Mouse (Mus musculus): ENCODE data around the gene Utrn. TPM values are rescaled to one million over a fixed set of nuclear protein-coding genes. Genes with fewer than 3 reads are reported as not detected.
A peak's percentile ranks its signal among the peaks of the same experiment; 100 is the strongest.

Utrn gene
- total RNA-seq, 4 experiments from 2014 or later: 98.3 to 124 (median 123) TPM

- DNase-seq: no peak
Observed at GRCm38 (mm10) chr10:12522078-12522477, 347.1 kb downstream of the Utrn start.

GRCm38 (mm10) chr10:12518162-12518561 is 351.0 kb downstream of the Utrn start:
- DNase-seq: no peak

GRCm38 (mm10) chr10:12505568-12505967 is 363.6 kb downstream of the Utrn start:
- DNase-seq: no peak

- no peak for DNase-seq
Observed at GRCm38 (mm10) chr10:12500489-12500888, 368.7 kb downstream of the Utrn start.

- no peak for DNase-seq
Observed at GRCm38 (mm10) chr10:12497555-12497954, 371.6 kb downstream of the Utrn start.

- DNase-seq: no peak
Observed at GRCm38 (mm10) chr10:12489551-12490177, 379.5 kb downstream of the Utrn start.

GRCm38 (mm10) chr10:12488518-12488917 is 380.6 kb downstream of the Utrn start:
- DNase-seq: no peak

- DNase-seq: no peak
Observed at GRCm38 (mm10) chr10:12488117-12488516, 381.0 kb downstream of the Utrn start.

- DNase-seq: no peak
Observed at GRCm38 (mm10) chr10:12483494-12483893, 385.7 kb downstream of the Utrn start.

- no peak for DNase-seq
Observed at GRCm38 (mm10) chr10:12482975-12483374, 386.2 kb downstream of the Utrn start.

GRCm38 (mm10) chr10:12474850-12475621 is 394.1 kb downstream of the Utrn start:
- no peak for DNase-seq

- DNase-seq: no peak
Observed at GRCm38 (mm10) chr10:12469391-12470057, 399.6 kb downstream of the Utrn start.

GRCm38 (mm10) chr10:12467544-12467943 is 401.6 kb downstream of the Utrn start:
- DNase-seq: no peak

GRCm38 (mm10) chr10:12460945-12461344 is 408.2 kb downstream of the Utrn start:
- DNase-seq: peak; percentile 15

GRCm38 (mm10) chr10:12456867-12457266 is 412.3 kb downstream of the Utrn start:
- no peak for DNase-seq

- DNase-seq: no peak
Observed at GRCm38 (mm10) chr10:12452641-12453040, 416.5 kb downstream of the Utrn start.

- DNase-seq: no peak
Observed at GRCm38 (mm10) chr10:12444122-12444521, 425.0 kb downstream of the Utrn start.

- no peak for DNase-seq
Observed at GRCm38 (mm10) chr10:12433161-12433560, 436.0 kb downstream of the Utrn start.

GRCm38 (mm10) chr10:12430399-12430798 is 438.8 kb downstream of the Utrn start:
- no peak for DNase-seq

GRCm38 (mm10) chr10:12426866-12427265 is 442.3 kb downstream of the Utrn start:
- DNase-seq: no peak

- DNase-seq: no peak
Observed at GRCm38 (mm10) chr10:12424944-12425343, 444.2 kb downstream of the Utrn start.

GRCm38 (mm10) chr10:12423994-12424725 is 445.0 kb downstream of the Utrn start:
- no peak for DNase-seq

GRCm38 (mm10) chr10:12414967-12415366 is 454.2 kb downstream of the Utrn start:
- no peak for DNase-seq

Measured in adrenal gland, adult 8-10 months (tissue).